8 mouse cellular contexts compared by ENCODE assay signal in genomic region chr14:20661661-20662331, GRCm38 (mm10). TPM values are rescaled to one million over a fixed set of nuclear protein-coding genes. Genes with fewer than 3 reads are reported as not detected.
DNase-seq lines count a peak whose midpoint lies in the region; ATAC-seq and TF ChIP-seq lines count a peak whose summit lies in the region.

No protein-coding gene starts in this region.

- no peak for TF ChIP-seq POLR2A in kidney, adult 2 months (IDR thresholded peaks at IDR 0.05; ENCODE audit: low read depth, low read length)
- TF ChIP-seq POLR2A in bone marrow macrophage, adult 2 months (IDR thresholded peaks at IDR 0.05; ENCODE audit: borderline replicate concordance, low read depth, low read length) = no peak

- ATAC-seq in forebrain, embryonic 12.5 days (ENCODE audit: low FRiP score) = peak; percentile 51
- peak; percentile 40 for ATAC-seq in kidney, embryonic 16.5 days (ENCODE audit: low FRiP score, low TSS enrichment)
- ATAC-seq in midbrain, embryonic 11.5 days (ENCODE audit: low FRiP score) = peak; percentile 57

- peak overlapping the region; percentile 55 for H3K4me3 ChIP-seq in kidney, adult 2 months (ENCODE audit: insufficient read depth, low read depth, low read length)
- peak overlapping the region; percentile 62 for H3K4me3 ChIP-seq in bone marrow macrophage, adult 2 months (ENCODE audit: insufficient read depth, low read length)
- peak overlapping the region; percentile 55 for H3K4me3 ChIP-seq in forebrain, embryonic 12.5 days (replicated peaks)
- H3K4me3 ChIP-seq in kidney, embryonic 16.5 days (ENCODE audit: low read length) = peak overlapping the region; percentile 77
- H3K4me3 ChIP-seq in midbrain, embryonic 11.5 days (ENCODE audit: low read depth, low read length) = peak overlapping the region; percentile 56

- H3K36me3 ChIP-seq in kidney, adult 2 months (ENCODE audit: control insufficient read depth, insufficient read depth, low read length) = no peaks in the 10 kb centered on the region
- no peaks in the 10 kb centered on the region for H3K36me3 ChIP-seq in forebrain, embryonic 12.5 days (replicated peaks)
- H3K36me3 ChIP-seq in kidney, embryonic 16.5 days (ENCODE audit: insufficient read depth, low read length) = no peaks in the 10 kb centered on the region
- no peaks in the 10 kb centered on the region for H3K36me3 ChIP-seq in midbrain, embryonic 11.5 days (ENCODE audit: control insufficient read depth, insufficient read depth, low read length)

- TF ChIP-seq CTCF in kidney, adult 2 months (conservative IDR thresholded peaks at IDR 0.05; ENCODE audit: insufficient read depth, insufficient read length, low read depth, low read length) = no peak
- TF ChIP-seq CTCF in bone marrow macrophage, adult 2 months (IDR thresholded peaks at IDR 0.05; ENCODE audit: low read depth, low read length) = no peak

- peak overlapping the region; percentile 87 for H3K4me2 ChIP-seq in forebrain, embryonic 12.5 days
- H3K4me2 ChIP-seq in kidney, embryonic 16.5 days (replicated peaks; ENCODE audit: low read depth, low read length) = peak overlapping the region; percentile 91
- H3K4me2 ChIP-seq in midbrain, embryonic 11.5 days = peak overlapping the region; percentile 94

- DNase-seq in kidney, adult 2 months = peak; percentile 74
- DNase-seq in kidney, postnatal 14 days = no peak
- peak; percentile 89 for DNase-seq in midbrain, embryonic 11.5 days (ENCODE audit: low spot score, missing footprints)
- DNase-seq in adrenal gland, postnatal 4 days (ENCODE audit: low spot score in 2 of 2) = no peak
- DNase-seq in MN1 (ENCODE audit: low spot score) = no peak

- peak overlapping the region; percentile 49 for H3K27ac ChIP-seq in kidney, adult 2 months (ENCODE audit: insufficient read depth, low read depth, low read length)
- H3K27ac ChIP-seq in bone marrow macrophage, adult 2 months (ENCODE audit: insufficient read depth, low read depth, low read length) = no peak overlapping the region
- H3K27ac ChIP-seq in forebrain, embryonic 12.5 days = peak overlapping the region; percentile 76
- H3K27ac ChIP-seq in kidney, embryonic 16.5 days (ENCODE audit: low read length) = peak overlapping the region; percentile 91
- no peak overlapping the region for H3K27ac ChIP-seq in midbrain, embryonic 11.5 days (ENCODE audit: low read depth, low read length)

- H3K27me3 ChIP-seq in kidney, adult 2 months (replicated peaks; ENCODE audit: control insufficient read depth, insufficient read depth, low read length) = no peaks in the 10 kb centered on the region
- H3K27me3 ChIP-seq in forebrain, embryonic 12.5 days = peaks cover 35% of the 10 kb centered on the region
- no peaks in the 10 kb centered on the region for H3K27me3 ChIP-seq in kidney, embryonic 16.5 days (ENCODE audit: insufficient read depth, low read length)
- H3K27me3 ChIP-seq in midbrain, embryonic 11.5 days (ENCODE audit: control insufficient read depth, insufficient read depth, low read length) = peaks cover 6% of the 10 kb centered on the region; the same call in 1 of the 2 replicates

- peak overlapping the region; percentile 73 for H3K9ac ChIP-seq in forebrain, embryonic 12.5 days
- peak overlapping the region; percentile 76 for H3K9ac ChIP-seq in kidney, embryonic 16.5 days (replicated peaks; ENCODE audit: low read length)
- H3K9ac ChIP-seq in midbrain, embryonic 11.5 days (ENCODE audit: low read length) = peak overlapping the region; percentile 77

- H3K4me1 ChIP-seq in kidney, adult 2 months (ENCODE audit: control insufficient read depth, insufficient read depth, low read length) = no peaks in the 10 kb centered on the region
- H3K4me1 ChIP-seq in bone marrow macrophage, adult 2 months (ENCODE audit: control insufficient read depth, insufficient read depth, low read length) = peaks cover 4% of the 10 kb centered on the region
- H3K4me1 ChIP-seq in forebrain, embryonic 12.5 days = peaks cover 13% of the 10 kb centered on the region
- peaks cover 13% of the 10 kb centered on the region for H3K4me1 ChIP-seq in kidney, embryonic 16.5 days (ENCODE audit: insufficient read depth, low read length)
- H3K4me1 ChIP-seq in midbrain, embryonic 11.5 days (ENCODE audit: control insufficient read depth, insufficient read depth, low read length) = peaks cover 9% of the 10 kb centered on the region; the same call in 1 of the 2 replicates

- no peaks in the 10 kb centered on the region for H3K9me3 ChIP-seq in forebrain, embryonic 12.5 days
- no peaks in the 10 kb centered on the region for H3K9me3 ChIP-seq in kidney, embryonic 16.5 days (ENCODE audit: low read length)
- no peaks in the 10 kb centered on the region for H3K9me3 ChIP-seq in midbrain, embryonic 11.5 days (ENCODE audit: control insufficient read depth, low read length)

- WGBS in kidney, adult 2 months = 31% methylated on average over 18 of the region's 19 CpGs
- WGBS in forebrain, embryonic 12.5 days = 12% methylated on average over 19 of the region's 19 CpGs
- WGBS in kidney, embryonic 16.5 days = 11% methylated on average over 19 of the region's 19 CpGs
- WGBS in midbrain, embryonic 11.5 days = 7% methylated on average over 19 of the region's 19 CpGs

RNA-seq across cellular contexts. Expression of gene Myoz1, which starts 5.5 kb away (rescaled TPM):
- polyA plus RNA-seq in kidney, adult 2 months (2012; rRNA removed) = 0.26 and 8.9 TPM in 2 replicates
- 2.4 and 5.1 TPM in 2 replicates for polyA plus RNA-seq in bone marrow macrophage, adult 2 months (2012; ENCODE audit: insufficient read depth, insufficient read length, missing spikeins)
- polyA plus RNA-seq in forebrain, embryonic 12.5 days (2016; fragmentation: Nextera tagmentation; extraction: Ambion mirVana) = not detected in 2 replicates
- 3.0 and 3.2 TPM in 2 replicates for polyA plus RNA-seq in kidney, embryonic 16.5 days (2015; fragmentation: Nextera tagmentation; extraction: Ambion mirVana)
- polyA plus RNA-seq in midbrain, embryonic 11.5 days (2014; fragmentation: Nextera tagmentation; extraction: Ambion mirVana) = 0.26 TPM in 1 of 2 replicates, not detected in the other
- total RNA-seq in adrenal gland, postnatal 4 days (2021) = 10 to 100 TPM; 11.0 to 25.8 TPM

RNA-seq across cellular contexts. Expression of gene Synpo2l, which starts 6.4 kb away (rescaled TPM):
- 0.87 and 1.8 TPM in 2 replicates for polyA plus RNA-seq in kidney, adult 2 months (2012; rRNA removed)
- not detected in 2 replicates for polyA plus RNA-seq in bone marrow macrophage, adult 2 months (2012; ENCODE audit: insufficient read depth, insufficient read length, missing spikeins)
- 0.24 and 0.50 TPM in 2 replicates for polyA plus RNA-seq in forebrain, embryonic 12.5 days (2016; fragmentation: Nextera tagmentation; extraction: Ambion mirVana)
- polyA plus RNA-seq in kidney, embryonic 16.5 days (2015; fragmentation: Nextera tagmentation; extraction: Ambion mirVana) = 0.92 and 1.2 TPM in 2 replicates
- polyA plus RNA-seq in midbrain, embryonic 11.5 days (2014; fragmentation: Nextera tagmentation; extraction: Ambion mirVana) = 0.14 and 0.22 TPM in 2 replicates
- 10 to 100 TPM in 1 of 2 experiments, 1 to 10 TPM in 1; 3.6 to 11.8 TPM for total RNA-seq in adrenal gland, postnatal 4 days (2021)

RNA-seq across cellular contexts. Expression of gene Sec24c, which starts 12.3 kb away (rescaled TPM):
- 133 and 153 TPM in 2 replicates for polyA plus RNA-seq in kidney, adult 2 months (2012; rRNA removed)
- polyA plus RNA-seq in bone marrow macrophage, adult 2 months (2012; ENCODE audit: insufficient read depth, insufficient read length, missing spikeins) = 64.1 and 73.0 TPM in 2 replicates
- polyA plus RNA-seq in forebrain, embryonic 12.5 days (2016; fragmentation: Nextera tagmentation; extraction: Ambion mirVana) = 87.6 and 94.8 TPM in 2 replicates
- 113 and 120 TPM in 2 replicates for polyA plus RNA-seq in kidney, embryonic 16.5 days (2015; fragmentation: Nextera tagmentation; extraction: Ambion mirVana)
- polyA plus RNA-seq in midbrain, embryonic 11.5 days (2014; fragmentation: Nextera tagmentation; extraction: Ambion mirVana) = 74.3 and 74.7 TPM in 2 replicates
- total RNA-seq in adrenal gland, postnatal 4 days (2021) = 100 to 1,000 TPM; 137 to 140 TPM

RNA-seq across cellular contexts. Expression of gene Usp54, which starts 20.9 kb away (rescaled TPM):
- 7.9 and 8.5 TPM in 2 replicates for polyA plus RNA-seq in kidney, adult 2 months (2012; rRNA removed)
- polyA plus RNA-seq in bone marrow macrophage, adult 2 months (2012; ENCODE audit: insufficient read depth, insufficient read length, missing spikeins) = 2.9 and 3.4 TPM in 2 replicates
- 15.8 and 18.9 TPM in 2 replicates for polyA plus RNA-seq in forebrain, embryonic 12.5 days (2016; fragmentation: Nextera tagmentation; extraction: Ambion mirVana)
- polyA plus RNA-seq in kidney, embryonic 16.5 days (2015; fragmentation: Nextera tagmentation; extraction: Ambion mirVana) = 8.0 and 10.2 TPM in 2 replicates
- 14.2 and 14.3 TPM in 2 replicates for polyA plus RNA-seq in midbrain, embryonic 11.5 days (2014; fragmentation: Nextera tagmentation; extraction: Ambion mirVana)
- 10 to 100 TPM; 20.0 to 20.4 TPM for total RNA-seq in adrenal gland, postnatal 4 days (2021)

RNA-seq across cellular contexts. Expression of gene Fut11, which starts 33.0 kb away (rescaled TPM):
- 7.9 and 11.2 TPM in 2 replicates for polyA plus RNA-seq in kidney, adult 2 months (2012; rRNA removed)
- polyA plus RNA-seq in bone marrow macrophage, adult 2 months (2012; ENCODE audit: insufficient read depth, insufficient read length, missing spikeins) = 18.5 and 19.0 TPM in 2 replicates
- polyA plus RNA-seq in forebrain, embryonic 12.5 days (2016; fragmentation: Nextera tagmentation; extraction: Ambion mirVana) = 20.5 and 23.3 TPM in 2 replicates
- polyA plus RNA-seq in kidney, embryonic 16.5 days (2015; fragmentation: Nextera tagmentation; extraction: Ambion mirVana) = 28.2 and 28.5 TPM in 2 replicates
- polyA plus RNA-seq in midbrain, embryonic 11.5 days (2014; fragmentation: Nextera tagmentation; extraction: Ambion mirVana) = 20.7 and 22.0 TPM in 2 replicates
- 10 to 100 TPM; 25.9 to 26.1 TPM for total RNA-seq in adrenal gland, postnatal 4 days (2021)

Comparison
In these comparisons a context has a peak if more than half of its experiments do, and no peak if none do; other contexts are left out.
1. DNase-seq: peak in kidney, adult 2 months (single experiment) and midbrain, embryonic 11.5 days (single experiment); none in kidney, postnatal 14 days (single experiment), adrenal gland, postnatal 4 days (0 of 2) and MN1 (single experiment).
2. H3K27ac ChIP-seq: peak in kidney, adult 2 months (single experiment), forebrain, embryonic 12.5 days (single experiment) and kidney, embryonic 16.5 days (single experiment); none in bone marrow macrophage, adult 2 months (single experiment) and midbrain, embryonic 11.5 days (single experiment).
3. Peak in every context shown above with its lines, with median percentiles within 50 percentile points of each other: H3K4me3 ChIP-seq, ATAC-seq, H3K4me2 ChIP-seq and H3K9ac ChIP-seq.